Mouse (Mus musculus): ENCODE measurements at regions not wholly inside any gene's neighbourhood (a gene's known extent, or its start where the extent isn't known, plus 50 kb on each side); places are given as distances from the start of the nearest gene placed in this dataset.

- in situ Hi-C loops (cut with MboI, MseI): no loop called here
Measured at GRCm38 (mm10) chr9:46516401-46517130, 196.8 kb upstream of the 4931429L15Rik start.

DNA sequence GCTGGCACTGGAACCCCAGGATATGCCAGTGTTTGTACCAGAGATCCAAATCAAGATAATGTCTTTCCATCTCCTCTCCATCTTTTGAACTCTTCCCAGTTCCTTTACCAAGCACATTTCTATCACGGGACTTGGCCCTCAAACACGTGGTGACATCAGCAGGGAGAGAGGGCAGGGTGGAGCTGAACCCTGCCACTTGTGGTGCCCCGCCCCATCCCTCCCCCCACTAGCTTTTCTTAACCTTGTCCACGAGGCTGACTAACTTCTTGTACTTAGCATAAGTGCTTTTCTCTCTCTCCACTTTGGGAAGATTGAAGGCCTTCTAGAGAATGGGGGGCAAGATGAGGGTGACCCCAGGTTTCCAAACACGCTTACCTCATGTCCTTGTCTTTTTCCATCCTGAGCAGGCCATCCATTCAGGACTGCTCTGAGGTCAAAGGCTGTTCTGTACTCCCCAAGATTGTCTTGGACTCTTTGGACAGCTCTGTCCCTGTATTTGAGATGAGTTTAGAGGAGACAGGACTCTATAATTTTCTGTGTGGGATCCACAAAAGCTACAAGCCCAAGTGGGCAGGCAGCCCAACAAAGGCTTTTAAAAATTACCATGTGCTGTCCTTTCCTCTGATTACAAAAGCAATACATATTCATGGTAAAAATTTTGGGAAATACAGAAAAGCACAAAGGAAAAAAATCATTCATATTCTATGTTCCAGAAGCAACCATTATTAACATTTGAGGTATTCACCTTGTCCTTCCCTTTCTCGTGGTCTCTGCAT, 192.7 kb upstream of the 4931429L15Rik start:
- in situ Hi-C loops (cut with MboI, MseI): no loop called here

DNA sequence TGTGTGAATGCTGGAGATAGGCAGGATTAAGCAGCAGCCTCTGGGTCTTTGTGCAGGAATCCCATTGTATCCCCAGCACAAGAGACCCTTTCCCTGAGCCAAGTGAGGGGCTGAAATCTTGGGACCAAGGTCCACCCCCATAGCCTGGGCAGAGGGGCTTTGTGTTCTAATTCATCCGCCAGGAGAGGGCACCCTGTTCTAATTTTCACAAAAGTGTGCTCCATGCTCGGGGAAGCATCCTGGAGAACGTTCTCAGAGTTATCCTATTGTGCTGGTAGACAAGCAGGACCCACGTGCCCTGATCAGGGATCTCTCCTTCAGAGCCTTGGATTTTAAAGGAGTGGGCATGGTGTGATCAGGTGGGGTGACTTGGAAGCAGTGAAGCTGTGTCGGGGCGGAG, 191.5 kb upstream of the 4931429L15Rik start:
- in situ Hi-C loops (cut with MboI, MseI): no loop called here

DNA sequence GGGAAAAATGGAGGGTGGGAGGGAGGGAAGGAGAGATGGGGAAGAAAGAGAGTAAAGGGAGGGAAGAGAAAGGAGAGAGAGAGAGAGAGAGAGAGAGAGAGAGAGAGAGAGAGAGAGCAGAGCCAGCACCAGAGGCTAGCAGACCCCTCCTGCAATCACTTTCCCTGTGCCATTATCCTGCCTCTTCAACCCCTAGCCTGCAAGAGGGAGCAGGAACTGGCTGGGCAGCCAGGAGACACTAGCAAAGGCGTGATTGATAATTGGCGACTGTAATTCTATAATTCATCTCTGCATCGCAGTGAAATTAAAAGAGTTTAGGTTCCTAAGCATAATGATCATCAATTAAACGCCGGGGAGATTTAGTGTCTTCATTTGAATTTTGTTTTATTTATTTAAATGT, 190.1 kb upstream of the 4931429L15Rik start:
- in situ Hi-C loops (cut with MboI, MseI): no loop called here

GRCm38 (mm10) chr9:46509458-46509857, 189.7 kb upstream of the 4931429L15Rik start:
- in situ Hi-C loops (cut with MboI, MseI): no loop called here

DNA sequence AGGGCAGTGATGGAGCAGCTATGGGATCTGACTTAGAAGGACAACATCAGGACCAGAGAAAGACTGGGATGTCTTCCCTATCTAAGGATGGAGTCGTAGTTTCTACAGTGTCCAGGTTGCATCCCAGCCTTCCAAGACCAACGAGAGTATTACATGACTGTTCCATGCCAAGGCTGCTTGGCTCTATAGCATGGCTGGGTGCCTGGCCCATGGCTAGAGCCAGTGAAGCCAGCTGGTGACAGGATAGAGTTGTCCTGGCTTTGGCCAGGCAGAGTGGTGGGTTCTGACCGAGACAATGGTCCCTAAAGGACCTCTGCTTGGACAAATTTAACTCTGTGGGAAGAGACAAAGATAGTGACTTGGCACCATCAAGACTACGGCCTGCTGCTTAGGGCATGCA, 187.2 kb upstream of the 4931429L15Rik start:
- in situ Hi-C loops (cut with MboI, MseI): no loop called here

DNA sequence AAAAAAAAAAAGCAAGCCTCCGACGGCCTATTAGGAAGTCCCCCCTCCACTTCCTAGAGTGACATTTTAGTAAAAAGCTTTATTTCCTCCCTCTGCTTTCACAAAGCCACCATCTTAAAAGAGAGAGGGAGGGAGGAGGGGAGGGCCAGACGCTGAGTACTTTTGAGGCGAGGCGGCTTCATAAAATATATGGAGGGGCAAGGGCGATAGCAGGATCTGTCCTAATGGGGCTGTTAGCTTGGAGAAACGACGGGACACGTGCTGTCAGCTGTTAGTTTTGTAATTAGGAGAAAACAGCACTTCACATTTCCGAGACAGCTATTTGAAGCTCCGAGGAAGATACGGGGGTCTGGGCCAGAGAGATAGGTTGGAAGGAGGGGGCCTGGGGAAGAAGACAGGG, 184.8 kb upstream of the 4931429L15Rik start:
- in situ Hi-C loops (cut with MboI, MseI): no loop called here

GRCm38 (mm10) chr9:46504133-46504416, 184.3 kb upstream of the 4931429L15Rik start:
- in situ Hi-C loops (cut with MboI, MseI): no loop called here

- in situ Hi-C loops (cut with MboI, MseI): no loop called here
Measured at GRCm38 (mm10) chr9:46503321-46504132, 183.7 kb upstream of the 4931429L15Rik start.

GRCm38 (mm10) chr9:46499426-46499825, 179.6 kb upstream of the 4931429L15Rik start:
- in situ Hi-C loops (cut with MboI, MseI): no loop called here

- in situ Hi-C loops (cut with MboI, MseI): no loop called here
Measured at GRCm38 (mm10) chr9:46498861-46499260, 179.1 kb upstream of the 4931429L15Rik start.

DNA sequence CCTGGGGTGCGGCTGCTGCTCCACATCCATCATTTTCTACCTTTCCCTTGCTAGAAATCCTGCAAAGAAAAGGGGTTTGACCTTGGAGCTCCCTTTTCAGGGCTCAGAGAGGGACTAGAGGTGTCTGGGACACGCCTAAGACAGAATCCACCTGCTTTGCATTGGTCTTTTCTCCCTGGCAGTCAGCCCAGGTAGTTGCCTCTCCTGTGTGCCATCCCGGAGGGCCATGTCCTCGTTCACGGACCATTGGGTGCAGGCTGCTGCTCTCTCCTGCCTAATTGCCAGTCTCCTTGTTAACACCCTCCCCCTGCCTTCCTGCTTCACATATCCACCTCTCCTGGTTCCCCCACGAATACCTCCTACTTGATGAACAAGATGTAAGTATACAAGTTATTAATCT, 175.5 kb upstream of the 4931429L15Rik start:
- in situ Hi-C loops (cut with MboI, MseI): no loop called here

GRCm38 (mm10) chr9:46482859-46483443, 163.2 kb upstream of the 4931429L15Rik start:
- in situ Hi-C loops (cut with MboI, MseI): no loop called here

- in situ Hi-C loops (cut with MboI, MseI): no loop called here
Measured at GRCm38 (mm10) chr9:46482034-46482858, 162.5 kb upstream of the 4931429L15Rik start.

GRCm38 (mm10) chr9:46481491-46481890, 161.7 kb upstream of the 4931429L15Rik start:
- in situ Hi-C loops (cut with MboI, MseI): no loop called here

GRCm38 (mm10) chr9:46480080-46480690, 160.4 kb upstream of the 4931429L15Rik start:
- in situ Hi-C loops (cut with MboI, MseI): no loop called here

DNA sequence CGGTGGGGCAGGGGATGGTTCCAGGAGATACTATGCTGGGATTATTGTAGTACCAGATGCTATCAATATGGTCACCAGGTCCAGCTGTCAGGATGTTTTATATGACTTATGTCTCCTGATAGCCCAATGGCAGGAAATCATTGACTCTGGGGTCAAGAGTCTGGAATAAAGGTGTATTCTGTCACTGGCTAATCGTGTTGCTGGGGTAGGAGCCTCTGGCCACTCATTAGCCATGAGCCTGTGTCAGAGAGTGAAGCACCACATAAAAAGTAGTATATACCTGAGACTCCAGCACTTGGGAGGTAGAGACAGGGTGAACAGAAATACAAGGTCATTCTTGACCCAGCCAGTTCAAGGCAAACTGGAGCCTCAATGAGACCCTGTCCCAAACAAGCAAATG, 158.8 kb upstream of the 4931429L15Rik start:
- in situ Hi-C loops (cut with MboI, MseI): no loop called here

- in situ Hi-C loops (cut with MboI, MseI): no loop called here
Measured at GRCm38 (mm10) chr9:46476516-46476915, 156.7 kb upstream of the 4931429L15Rik start.

DNA sequence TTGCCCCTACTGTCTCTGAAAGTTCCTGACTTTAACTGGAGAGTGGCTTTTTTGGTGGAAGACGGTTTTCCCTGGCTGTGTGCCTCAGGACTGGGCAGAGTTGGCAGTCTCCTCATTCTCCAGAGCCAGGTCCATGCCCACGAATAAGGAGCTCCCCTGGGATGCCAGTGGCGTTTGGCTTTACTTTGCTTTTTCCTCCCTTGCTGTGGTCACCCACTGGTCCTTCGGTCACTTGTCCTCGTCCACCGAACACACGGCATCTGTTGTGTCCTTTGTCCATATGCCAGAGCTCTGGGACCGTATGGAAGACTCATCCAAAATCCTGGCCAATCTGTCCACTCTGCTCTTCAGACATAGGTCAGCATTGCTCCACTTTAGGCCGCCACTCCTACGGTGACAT, 153.9 kb upstream of the 4931429L15Rik start:
- in situ Hi-C loops (cut with MboI, MseI): no loop called here

- in situ Hi-C loops (cut with MboI, MseI): no loop called here
Measured at GRCm38 (mm10) chr9:46469521-46469920, 149.7 kb upstream of the 4931429L15Rik start.

GRCm38 (mm10) chr9:46468306-46468705, 148.5 kb upstream of the 4931429L15Rik start:
- in situ Hi-C loops (cut with MboI, MseI): no loop called here
